Mouse (Mus musculus): Measurements from ENCODE around the gene Slc22a14. TPM values are rescaled to one million over a fixed set of nuclear protein-coding genes. Genes with fewer than 3 reads are reported as not detected.

The Slc22a14 gene
- total RNA-seq, 2 experiments from 2014 or later = 0.17 TPM; not detected in 1

DNA sequence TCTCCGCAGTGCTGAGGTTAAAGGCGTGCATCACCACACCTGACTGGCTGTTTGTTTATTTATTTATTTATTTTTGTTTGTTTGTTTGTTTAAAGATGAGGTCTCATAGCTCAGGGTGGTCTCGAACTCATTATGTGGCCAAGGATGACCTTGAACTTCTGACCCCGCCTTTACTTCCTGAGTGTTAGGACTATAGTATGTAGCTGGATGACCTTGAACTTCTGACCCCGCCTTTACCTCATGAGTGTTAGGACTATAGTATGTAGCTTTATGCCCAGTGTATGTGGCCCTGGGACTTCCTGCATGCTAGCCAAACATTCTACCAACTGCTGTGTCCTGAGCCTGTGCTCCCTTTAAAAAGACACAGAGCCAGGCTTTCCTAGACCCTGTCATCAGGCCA lies 3.9 kb downstream of the Slc22a14 start:
- no peak for DNase-seq (ENCODE audit: low spot score)
- intact Hi-C loops (cut with DNase I) = no loop called here

DNA sequence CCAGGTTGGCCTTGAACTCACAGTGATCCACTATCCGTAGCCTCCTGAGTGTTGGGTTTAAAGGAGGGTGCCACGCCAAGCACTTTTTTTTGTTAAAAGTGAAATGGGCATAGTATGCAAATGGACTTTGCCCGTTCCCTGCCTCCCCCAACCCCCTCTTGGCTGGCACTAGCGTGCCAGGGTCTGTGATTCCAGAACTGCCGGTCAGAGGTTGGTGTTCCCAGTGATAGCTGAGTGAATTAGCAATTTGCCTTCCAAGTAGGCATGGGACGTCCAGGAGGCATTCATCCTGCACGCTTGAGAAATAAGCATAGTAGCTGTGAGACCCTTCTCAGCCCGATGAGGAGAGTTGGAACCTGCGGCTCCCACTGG lies 7.3 kb downstream of the Slc22a14 start:
- intact Hi-C loops (cut with DNase I) = loop anchor here (5.0 to 10.0 kb wide), 2 partner anchors 39 to 113 kb away; no protein-coding TSS in a partner anchor
- no peak for DNase-seq (ENCODE audit: low spot score)

DNA sequence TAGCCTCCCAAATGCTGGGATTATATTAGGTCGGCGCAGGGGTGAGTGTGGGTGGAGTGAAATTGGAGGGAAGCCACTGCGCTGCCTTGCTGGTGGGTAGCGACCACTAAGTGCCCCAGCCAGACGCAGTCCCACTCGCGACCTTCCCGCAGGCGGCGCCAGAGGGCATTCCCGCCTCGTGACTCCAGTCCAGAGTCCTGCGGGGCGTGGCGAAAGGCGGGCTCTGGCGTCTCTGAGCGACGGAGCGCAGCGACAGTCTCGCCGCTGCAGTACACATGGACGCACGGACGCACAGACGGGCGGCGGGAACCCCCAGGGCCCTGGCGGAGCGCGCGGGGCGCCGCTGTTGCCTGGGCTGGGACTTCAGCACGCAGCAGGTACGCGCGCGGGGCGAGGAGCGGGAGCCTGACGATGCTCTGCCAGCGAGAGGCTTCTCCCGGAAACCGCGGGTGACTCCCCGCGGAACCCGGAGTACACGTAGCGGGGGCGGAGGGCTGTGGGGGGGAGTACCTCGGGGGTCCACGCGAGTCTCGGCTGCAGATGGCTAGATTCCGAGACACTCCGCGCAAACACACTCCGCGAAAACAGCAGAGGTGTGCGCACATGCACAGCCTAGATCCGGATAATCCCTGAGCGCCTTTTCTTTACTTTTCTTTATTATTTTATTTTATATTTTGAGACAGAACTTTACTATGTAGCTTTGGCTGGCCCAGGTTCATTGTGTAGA lies 7.9 kb downstream of the Slc22a14 start, which contains the start of gene Xylb:
Gene Xylb, plus strand, starts transcription at position 51 of the 727 bp plus-strand sequence.
- intact Hi-C loops (cut with DNase I) = loop anchor here (2.0 to 10.0 kb wide), 3 partner anchors 40 to 113 kb away; no protein-coding TSS in a partner anchor
- peak; percentile 78 for DNase-seq (ENCODE audit: low spot score)

DNA sequence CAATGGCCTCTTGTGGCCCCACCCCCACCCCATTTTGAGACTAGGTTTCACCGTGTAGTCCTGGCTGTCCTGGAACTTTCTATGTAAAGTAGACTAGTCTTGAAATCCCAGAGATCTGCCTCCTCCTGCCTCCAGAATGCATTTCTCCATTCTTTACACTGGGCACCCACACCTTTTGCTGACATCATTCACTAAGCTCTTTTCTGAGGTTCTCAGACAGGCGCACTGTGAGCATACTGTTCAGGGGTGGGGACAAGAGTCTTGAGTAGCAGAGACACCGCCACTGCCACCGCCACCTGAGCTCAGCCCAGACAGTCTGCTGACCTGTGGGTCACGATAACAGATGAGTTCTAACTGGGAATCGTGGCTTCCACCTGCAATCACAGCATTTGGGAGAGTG lies 9.4 kb downstream of the Slc22a14 start:
- intact Hi-C loops (cut with DNase I) = loop anchor here (1.0 to 10.0 kb wide), 4 partner anchors 13 to 111 kb away; no protein-coding TSS in a partner anchor

DNA sequence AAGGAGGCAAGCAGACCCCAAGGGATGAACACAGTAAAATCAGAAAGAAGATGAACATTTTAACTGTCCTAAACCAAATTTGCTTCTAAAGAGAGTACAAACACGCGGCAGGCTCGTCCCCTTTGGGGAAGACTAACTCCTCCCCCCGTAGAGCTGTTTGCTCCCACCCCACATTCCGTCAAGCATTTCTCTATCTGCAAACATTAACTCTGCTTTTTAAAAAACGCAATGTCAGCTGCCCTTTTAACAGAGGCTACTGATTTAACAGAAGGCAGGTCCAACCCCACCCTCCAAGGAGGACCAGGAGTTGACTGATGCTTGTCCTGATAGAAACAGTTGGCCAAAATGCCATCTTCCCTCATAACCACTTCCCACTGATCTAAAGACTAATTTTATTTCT lies 11.4 kb downstream of the Slc22a14 start:
- intact Hi-C loops (cut with DNase I) = loop anchor here (2.0 to 10.0 kb wide), 2 partner anchors 109 to 197 kb away; partner anchors contain the start of gene Acaa1b

More for the DNA sequence above, 9.4 kb downstream of the Slc22a14 start:
- DNase-seq (ENCODE audit: low spot score) = no peak

DNA sequence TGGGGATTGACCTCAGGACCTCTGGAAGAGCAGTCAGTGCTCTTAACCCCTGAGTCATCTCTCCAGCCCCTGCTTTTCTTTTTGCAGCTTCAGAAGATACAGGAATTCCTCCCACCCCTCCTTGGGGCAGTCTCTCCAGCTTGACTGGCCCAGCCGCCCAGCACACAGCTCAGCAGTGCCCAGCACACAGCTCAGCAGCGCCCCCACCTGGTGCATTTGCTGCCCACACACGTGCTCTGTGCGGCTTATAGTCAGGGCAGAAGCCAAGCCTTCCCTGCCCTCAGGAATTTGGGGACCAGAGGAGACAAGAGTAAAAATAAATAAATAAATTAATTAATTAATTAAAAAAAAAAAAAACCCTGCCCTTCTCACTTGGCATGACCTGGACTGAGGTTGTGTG lies 13.3 kb downstream of the Slc22a14 start:
- DNase-seq (ENCODE audit: low spot score) = peak; percentile 29
- intact Hi-C loops (cut with DNase I) = loop anchor here (2.0 to 10.0 kb wide), 2 partner anchors 107 to 195 kb away; partner anchors contain the start of gene Acaa1b

More for the DNA sequence above, 11.4 kb downstream of the Slc22a14 start:
- no peak for DNase-seq (ENCODE audit: low spot score)

DNA sequence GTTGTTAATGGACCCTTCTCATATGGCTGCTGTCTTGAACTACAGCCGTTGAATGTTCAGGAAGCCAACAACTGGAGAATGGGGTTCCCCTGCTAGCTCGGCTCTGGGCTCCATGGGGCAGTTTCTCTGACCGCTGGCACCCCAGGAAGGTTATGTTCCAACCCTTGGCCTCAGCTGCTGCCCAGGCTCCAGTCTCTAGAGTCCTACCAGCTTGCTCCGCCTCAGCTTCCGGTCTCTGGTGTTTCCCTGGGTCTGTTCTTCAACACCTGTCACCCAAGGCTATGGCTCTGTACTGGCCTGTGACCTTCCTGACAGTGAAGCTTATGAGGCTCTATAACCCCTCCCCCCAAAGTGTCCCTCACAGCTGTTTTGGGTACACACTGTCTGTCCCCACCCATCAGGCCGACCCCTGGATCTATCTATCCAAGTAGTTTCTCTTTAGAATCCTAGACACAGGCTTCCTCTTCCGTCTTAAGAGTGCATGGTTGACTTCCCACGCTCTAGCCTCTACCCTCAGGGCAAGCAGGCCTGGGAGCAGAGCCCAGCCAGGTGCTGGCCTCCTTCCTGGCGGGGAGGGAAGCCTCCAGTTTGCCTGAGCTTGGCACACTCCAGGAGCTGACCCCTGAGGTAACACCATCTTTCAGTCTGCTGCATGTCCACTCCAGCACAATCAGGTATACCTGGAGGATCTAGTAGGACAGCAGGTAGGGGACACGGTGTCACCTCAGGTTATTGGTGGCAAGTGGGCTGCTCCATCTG lies 14.2 kb downstream of the Slc22a14 start:
- DNase-seq (ENCODE audit: low spot score) = no peak
- intact Hi-C loops (cut with DNase I) = loop anchor here (10.0 kb wide), 1 partner anchor 106 kb away; no protein-coding TSS in a partner anchor

DNA sequence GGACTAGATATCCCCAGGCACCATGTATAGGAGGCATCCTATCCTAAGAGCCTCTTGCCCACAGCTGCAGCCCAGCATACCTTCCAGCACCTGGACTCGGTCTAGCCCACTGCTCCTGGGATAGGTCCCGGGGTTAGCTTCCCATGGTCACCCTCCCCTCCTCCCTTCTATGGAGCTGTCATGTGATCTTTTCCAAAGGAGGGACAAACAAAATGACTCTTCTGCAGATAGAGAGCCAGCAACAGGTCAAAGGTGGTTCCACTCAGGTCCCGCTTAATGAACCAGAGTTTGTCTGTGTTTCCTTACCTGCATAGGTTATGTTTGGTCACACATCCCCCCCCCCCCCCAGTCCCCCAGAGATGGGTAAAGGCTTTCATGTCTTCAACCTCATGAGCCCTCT lies 14.8 kb downstream of the Slc22a14 start:
- intact Hi-C loops (cut with DNase I) = loop anchor here (10.0 kb wide), 1 partner anchor 106 kb away; no protein-coding TSS in a partner anchor
- DNase-seq (ENCODE audit: low spot score) = no peak

DNA sequence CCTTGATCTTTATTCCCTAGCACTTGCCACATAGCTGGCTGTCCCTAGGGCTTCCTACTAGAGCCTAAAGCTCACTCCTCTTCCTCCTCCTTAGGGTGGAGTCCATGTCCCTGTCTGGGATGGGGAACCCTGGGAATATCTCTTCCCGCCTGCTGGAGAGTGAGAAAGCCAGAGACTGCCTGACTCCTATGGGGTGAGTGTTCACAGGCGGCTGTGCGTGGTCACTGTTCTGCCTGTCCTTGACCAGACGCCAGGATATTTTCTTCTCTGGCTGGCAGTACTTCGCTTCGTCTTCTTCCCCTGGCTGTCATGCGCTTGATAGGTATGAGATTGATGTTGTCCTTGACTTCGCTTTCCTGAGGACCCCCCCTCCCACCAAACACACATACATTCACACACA lies 19.0 kb downstream of the Slc22a14 start:
- intact Hi-C loops (cut with DNase I) = no loop called here
- no peak for DNase-seq (ENCODE audit: low spot score)

DNA sequence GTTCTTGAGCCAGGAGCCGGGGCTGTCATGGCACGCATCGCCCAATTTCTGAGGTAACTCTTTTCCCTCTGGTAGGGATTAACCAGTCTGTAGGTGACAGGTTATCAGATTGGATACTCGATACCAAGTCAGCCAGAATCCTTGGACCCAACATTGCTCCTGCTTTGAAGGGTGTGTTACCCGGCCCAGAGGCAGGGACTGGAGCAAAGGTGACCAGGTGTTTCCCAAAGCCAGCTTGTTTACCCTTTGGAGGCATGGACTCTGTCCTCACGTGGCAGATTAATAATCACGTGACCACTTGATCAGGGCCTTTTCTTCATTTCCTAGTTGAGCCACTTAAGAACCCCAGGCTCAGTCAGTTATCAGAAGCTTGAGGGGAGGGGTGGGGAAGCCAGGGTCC lies 22.6 kb downstream of the Slc22a14 start:
- DNase-seq (ENCODE audit: low spot score) = no peak
- intact Hi-C loops (cut with DNase I) = loop anchor here (1.0 kb wide), 1 partner anchor 13 kb away; no protein-coding TSS in a partner anchor

DNA sequence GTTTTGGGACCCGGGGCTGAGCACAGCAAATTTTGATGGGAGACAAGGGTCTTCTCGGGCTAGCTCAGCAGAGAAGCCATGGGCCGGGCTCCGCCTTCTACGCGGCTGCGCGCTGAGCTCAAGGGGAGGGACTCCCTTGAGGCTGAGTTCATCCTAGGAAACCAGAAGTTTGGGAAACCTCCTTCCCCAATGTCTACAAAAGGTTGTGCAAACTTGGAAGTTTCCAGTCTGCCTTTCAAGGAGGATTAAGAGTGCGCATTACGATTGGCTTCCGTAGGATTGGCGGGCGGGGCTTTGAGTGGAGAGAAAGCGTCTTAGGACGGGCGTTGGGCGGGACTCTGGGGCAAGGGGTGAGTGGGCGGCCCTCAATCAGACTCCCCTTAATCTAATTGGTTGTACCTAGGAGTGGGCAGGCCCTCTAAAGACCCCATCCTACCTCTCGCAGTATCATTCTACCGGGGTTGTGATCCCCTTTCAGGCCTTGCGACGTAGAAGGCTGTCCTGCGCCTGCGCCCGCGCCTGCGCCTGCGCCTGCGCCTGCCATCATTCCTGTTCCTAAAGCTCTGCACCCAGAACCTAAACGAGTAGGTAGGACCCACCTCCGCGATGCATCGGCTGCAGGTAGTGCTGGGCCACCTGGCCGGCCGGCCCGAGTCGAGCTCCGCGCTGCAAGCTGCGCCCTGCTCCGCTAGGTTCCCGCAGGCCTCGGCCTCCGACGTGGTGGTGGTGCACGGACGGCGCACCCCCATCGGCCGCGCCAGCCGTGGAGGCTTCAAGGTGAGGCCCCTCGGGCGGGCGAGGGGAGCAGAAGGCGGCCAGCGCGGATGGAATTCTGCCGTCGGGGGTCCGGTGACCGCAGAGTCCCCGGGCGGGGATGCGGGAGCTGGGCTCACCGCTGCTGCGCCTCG lies 24.2 kb downstream of the Slc22a14 start, which contains the start of gene Myd88:
Gene Myd88, minus strand, starts transcription at position 503 of the 908 bp plus-strand sequence.
- intact Hi-C loops (cut with DNase I) = loop anchor here (2.0 kb wide), 1 partner anchor 18 kb away; the partner anchor contains the start of gene Oxsr1
- DNase-seq (ENCODE audit: low spot score) = peak; percentile 97

DNA sequence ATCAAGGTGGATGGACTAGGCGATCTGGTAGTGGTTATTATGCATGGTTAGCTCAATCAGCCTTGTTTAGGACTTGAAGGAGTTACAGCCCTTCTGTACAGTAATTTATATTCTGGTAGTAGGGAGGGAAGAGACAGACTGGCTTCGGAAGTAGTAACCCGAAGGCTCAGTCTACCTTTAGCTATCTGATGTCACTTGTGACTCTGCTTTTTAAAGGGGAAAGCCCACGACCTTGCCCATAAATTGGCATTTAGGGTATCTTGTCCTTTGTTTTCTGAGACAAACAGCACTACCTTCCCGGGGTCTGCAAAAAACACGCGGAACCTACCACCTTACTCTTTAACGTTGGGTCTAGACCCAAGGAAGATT lies 25.2 kb downstream of the Slc22a14 start:
- DNase-seq (ENCODE audit: low spot score) = no peak

DNA sequence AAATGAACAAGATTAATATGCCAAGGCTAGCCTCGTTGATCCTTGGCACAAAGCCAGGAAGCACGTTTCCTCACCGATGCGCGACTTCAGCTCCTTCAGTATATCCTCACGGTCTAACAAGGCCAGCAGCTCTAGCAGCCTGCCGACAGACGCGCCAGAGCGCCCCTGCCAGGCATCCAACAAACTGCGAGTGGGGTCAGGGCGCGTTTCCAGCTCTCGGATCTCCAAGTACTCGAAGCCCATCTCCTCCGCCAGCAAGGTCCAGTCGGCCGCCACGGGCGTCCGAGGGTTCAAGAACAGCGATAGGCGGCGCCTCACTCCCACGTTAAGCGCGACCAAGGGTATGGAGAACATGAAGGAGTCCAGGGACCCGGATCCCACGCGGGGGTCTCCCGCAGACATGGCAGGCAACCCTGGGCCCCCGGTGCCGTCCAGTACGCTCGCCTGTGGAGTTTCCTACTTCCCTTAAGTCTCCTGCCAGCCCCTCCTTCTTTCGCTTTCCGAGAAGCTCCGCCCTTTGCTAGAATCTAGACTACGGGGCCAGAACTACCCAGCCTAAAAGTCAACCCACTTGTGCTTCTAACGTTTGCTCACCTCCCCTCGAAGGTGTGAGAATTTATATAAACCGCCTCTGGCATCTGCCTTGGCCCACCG lies 25.7 kb downstream of the Slc22a14 start, which contains the start of gene Acaa1a:
Gene Acaa1a, plus strand, starts transcription at position 119 of the 654 bp plus-strand sequence.
- peak; percentile 66 for DNase-seq (ENCODE audit: low spot score)
- intact Hi-C loops (cut with DNase I) = loop anchor here (2.0 kb wide), 1 partner anchor 17 kb away; the partner anchor contains the start of gene Oxsr1

More for the DNA sequence above, 25.2 kb downstream of the Slc22a14 start:
- intact Hi-C loops (cut with DNase I) = loop anchor here (2.0 kb wide), 1 partner anchor 17 kb away; the partner anchor contains the start of gene Oxsr1

DNA sequence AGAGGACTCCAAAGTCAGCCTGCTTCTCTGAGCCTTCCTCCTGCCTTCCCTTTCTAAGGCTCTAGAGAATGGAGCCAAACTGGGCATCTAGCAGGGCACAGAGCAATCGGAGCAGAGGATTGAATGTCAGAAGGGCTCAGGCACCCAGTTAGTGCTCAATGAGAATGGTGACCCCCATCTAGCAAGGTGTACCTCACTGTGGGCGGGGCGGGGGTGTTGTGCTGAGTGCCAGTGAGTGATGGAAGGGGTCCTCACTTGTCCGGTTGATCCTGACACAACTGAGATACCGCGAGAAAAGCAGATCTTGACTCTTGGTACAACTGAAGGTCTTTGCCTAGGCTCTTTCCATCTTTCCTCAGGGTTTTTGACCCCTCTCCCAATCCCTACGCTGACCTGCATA lies 26.2 kb downstream of the Slc22a14 start:
- no peak for DNase-seq (ENCODE audit: low spot score)
- intact Hi-C loops (cut with DNase I) = no loop called here

DNA sequence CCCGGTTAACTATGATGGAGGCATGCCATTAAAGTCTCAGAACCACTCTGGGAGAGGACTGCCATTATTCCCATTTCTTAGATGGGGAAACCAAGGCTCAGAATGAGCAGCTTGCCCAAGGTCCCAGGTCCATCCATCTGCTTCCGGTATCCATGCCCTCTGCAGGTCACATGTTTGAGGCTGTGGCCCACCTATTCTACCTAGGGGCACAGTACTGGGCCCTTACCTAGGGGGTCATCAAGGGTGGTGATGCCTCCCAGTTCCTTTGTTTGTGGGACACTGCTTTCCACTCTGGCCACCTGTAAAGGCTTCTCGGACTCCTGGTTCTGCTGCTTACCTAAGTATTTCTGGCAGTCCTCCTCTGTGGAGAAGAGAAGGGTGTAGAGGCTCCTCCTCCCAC lies 27.0 kb downstream of the Slc22a14 start:
- no peak for DNase-seq (ENCODE audit: low spot score)
- intact Hi-C loops (cut with DNase I) = no loop called here

DNA sequence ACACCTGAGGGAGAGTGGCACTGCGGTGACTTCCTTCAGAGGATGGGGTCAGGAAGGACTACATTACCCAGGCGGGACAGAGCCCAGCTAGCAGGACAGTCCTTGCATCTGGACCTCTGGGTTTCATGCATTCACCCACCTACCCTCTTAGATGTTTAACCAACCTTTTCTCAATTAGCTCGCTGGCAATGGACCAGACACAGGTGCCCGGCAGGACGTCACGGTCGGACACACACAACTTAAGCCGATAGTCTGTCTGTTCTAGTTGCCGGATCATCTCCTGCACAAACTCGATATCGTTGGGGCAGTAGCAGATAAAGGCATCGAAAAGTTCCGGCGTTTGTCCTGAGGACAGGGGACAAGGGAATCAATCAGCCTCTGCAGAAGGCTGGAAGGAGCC lies 27.5 kb downstream of the Slc22a14 start:
- no peak for DNase-seq (ENCODE audit: low spot score)
- intact Hi-C loops (cut with DNase I) = no loop called here

DNA sequence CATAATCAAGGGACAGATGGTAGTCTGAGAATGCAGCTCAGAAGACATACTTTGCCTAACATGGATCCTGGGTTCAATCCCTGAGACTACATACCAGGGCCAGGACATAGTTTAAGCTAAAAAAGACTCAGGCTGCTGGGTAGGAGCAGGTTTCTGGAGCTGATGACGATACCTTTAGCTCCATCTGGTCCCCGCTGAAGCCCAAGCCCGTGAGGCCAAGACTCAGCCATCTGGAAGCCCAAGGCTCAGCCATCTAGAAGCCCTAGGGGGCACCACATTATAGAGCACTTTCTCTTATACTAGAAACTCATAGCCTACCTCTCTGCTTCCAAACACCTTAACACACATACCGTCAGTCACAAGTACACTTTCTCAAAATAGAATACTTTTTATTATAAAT lies 29.8 kb downstream of the Slc22a14 start:
- intact Hi-C loops (cut with DNase I) = no loop called here
- no peak for DNase-seq (ENCODE audit: low spot score)

DNA sequence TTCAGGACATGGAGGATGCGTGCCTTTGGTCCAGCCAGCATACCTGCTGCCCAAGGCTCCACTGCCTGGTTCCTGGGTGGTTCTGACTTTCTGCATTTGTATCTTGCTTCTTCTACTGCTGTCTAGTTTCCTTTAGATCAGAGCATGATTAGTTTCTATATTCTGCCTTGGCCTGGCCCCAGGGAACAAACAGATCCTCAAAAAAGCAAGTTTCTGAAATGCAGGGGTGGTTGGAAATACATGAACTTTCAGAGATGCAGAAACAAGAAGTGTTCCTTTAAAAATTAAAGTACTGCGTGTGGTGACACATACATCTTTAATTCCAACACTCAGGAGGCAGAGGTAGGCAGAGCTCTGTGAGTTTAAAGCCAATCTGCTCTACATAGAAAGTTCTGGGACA lies 30.5 kb downstream of the Slc22a14 start:
- intact Hi-C loops (cut with DNase I) = no loop called here
- no peak for DNase-seq (ENCODE audit: low spot score)

DNA sequence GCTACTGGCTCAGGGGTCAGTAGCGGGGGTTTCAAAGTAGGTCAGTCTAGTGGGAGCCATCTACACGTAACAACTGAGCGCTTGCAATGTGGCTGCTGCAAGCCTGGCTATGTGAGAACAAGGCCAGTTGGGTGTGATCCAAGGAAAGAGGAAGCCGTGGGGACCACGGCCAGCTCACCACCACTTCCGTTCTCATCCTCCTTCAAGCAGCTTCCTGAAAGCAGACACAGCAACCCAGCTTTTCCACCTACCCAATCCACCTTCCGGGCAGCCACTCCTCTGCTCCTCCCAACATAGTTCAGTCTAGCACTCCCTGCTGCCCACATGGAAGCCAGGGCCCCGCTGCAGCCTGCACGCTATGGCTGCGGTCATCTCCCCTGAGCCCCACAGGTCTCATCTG lies 31.0 kb downstream of the Slc22a14 start:
- DNase-seq (ENCODE audit: low spot score) = peak; percentile 59
- intact Hi-C loops (cut with DNase I) = no loop called here
